Comparison of ENCODE assay signal across 8 mouse cellular contexts in the genomic region with DNA sequence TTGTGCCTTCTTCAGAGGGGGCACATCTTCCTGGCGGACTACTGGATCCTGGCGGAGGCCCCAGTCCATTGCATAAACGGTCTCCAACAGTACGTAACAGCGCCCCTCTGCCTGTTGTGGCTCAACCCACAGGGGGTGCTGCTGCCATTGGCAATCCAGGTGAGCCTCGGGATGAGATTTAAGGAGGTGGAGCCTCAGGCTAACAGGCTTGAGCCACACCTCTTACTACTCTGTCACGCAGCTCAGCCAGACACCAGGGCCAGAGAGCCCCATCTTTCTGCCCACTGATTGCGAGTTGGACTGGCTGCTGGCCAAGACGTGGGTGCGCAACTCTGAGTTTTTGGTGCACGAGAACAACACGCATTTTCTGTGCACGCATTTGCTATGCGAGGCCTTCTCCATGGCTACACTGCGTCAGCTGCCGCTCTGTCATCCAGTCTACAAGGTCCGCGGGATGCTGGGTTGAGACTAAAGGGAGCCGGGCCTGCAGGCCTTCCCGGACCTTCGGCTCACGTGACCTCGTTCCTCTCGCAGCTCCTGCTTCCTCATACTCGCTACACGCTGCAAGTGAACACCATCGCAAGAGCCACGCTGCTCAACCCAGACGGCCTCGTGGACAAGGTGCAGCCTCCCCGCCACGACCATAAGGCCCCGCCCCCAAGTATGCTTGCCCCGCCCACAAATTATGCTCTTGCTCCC. TPM values are rescaled to one million over a fixed set of nuclear protein-coding genes. Genes with fewer than 3 reads are reported as not detected.
DNase-seq lines count a peak whose midpoint lies in the region; ATAC-seq lines count a peak whose summit lies in the region.

No protein-coding gene starts in this region.

- peak overlapping the region; percentile 70 for H3K4me2 ChIP-seq in embryonic facial prominence, embryonic 14.5 days (ENCODE audit: low read depth, low read length)
- peak overlapping the region; percentile 70 for H3K4me2 ChIP-seq in liver, embryonic 15.5 days
- peak overlapping the region; percentile 51 for H3K4me2 ChIP-seq in neural tube, embryonic 11.5 days (ENCODE audit: low read depth)

- ATAC-seq in embryonic facial prominence, embryonic 14.5 days (ENCODE audit: low read depth), result peak; percentile 89
- ATAC-seq in liver, embryonic 15.5 days (ENCODE audit: insufficient read depth), result peak; percentile 46
- peak; percentile 35 for ATAC-seq in neural tube, embryonic 11.5 days (ENCODE audit: insufficient read depth, low FRiP score, low TSS enrichment)

- intact Hi-C loops in heart, postnatal 10 days (cut with DNase I), result no loop called here

- H3K4me1 ChIP-seq in embryonic facial prominence, embryonic 14.5 days (ENCODE audit: control insufficient read depth, insufficient read depth, low read length), result no peaks in the 10 kb centered on the region; the same call in 1 of the 2 replicates
- H3K4me1 ChIP-seq in liver, embryonic 15.5 days (replicated peaks), result peaks cover 14% of the 10 kb centered on the region
- H3K4me1 ChIP-seq in neural tube, embryonic 11.5 days (ENCODE audit: control insufficient read depth, insufficient read depth, low read length), result no peaks in the 10 kb centered on the region

- peak; percentile 69 for DNase-seq in CD4-positive, CD25-positive, alpha-beta regulatory T cell, adult 2 months (ENCODE audit: low read depth, low spot score)
- peak; percentile 74 for DNase-seq in adrenal gland, postnatal 10 days
- peak; percentile 82 for DNase-seq in embryonic facial prominence, embryonic 14.5 days (ENCODE audit: low spot score)
- peak; percentile 39 to 53 for DNase-seq in heart, postnatal 10 days
- DNase-seq in kidney, postnatal 4 days, result peak; percentile 71 to 80
- peak; percentile 60 for DNase-seq in neural tube, embryonic 11.5 days (ENCODE audit: low spot score)
- DNase-seq in thymus, postnatal 25 days, result peak; percentile 60

- H3K4me3 ChIP-seq in embryonic facial prominence, embryonic 14.5 days (ENCODE audit: low read depth, low read length), result peak overlapping the region; percentile 47
- peak overlapping the region; percentile 46 for H3K4me3 ChIP-seq in liver, embryonic 15.5 days (replicated peaks)
- H3K4me3 ChIP-seq in neural tube, embryonic 11.5 days (ENCODE audit: low read depth, low read length), result peak overlapping the region; percentile 29

- H3K36me3 ChIP-seq in embryonic facial prominence, embryonic 14.5 days (ENCODE audit: control insufficient read depth, insufficient read depth, low read length), result no peaks in the 10 kb centered on the region
- H3K36me3 ChIP-seq in liver, embryonic 15.5 days (replicated peaks), result no peaks in the 10 kb centered on the region
- no peaks in the 10 kb centered on the region for H3K36me3 ChIP-seq in neural tube, embryonic 11.5 days (ENCODE audit: control insufficient read depth, insufficient read depth, low read length)

- no peaks in the 10 kb centered on the region for H3K27me3 ChIP-seq in embryonic facial prominence, embryonic 14.5 days (replicated peaks; ENCODE audit: control insufficient read depth, insufficient read depth, low read length)
- peaks cover 32% of the 10 kb centered on the region for H3K27me3 ChIP-seq in liver, embryonic 15.5 days
- 0 out of 2 replicates have a peak, but pooled peaks cover 3% of the 10 kb centered on the region for H3K27me3 ChIP-seq in neural tube, embryonic 11.5 days (ENCODE audit: control insufficient read depth, insufficient read depth, low read length)

- no peaks in the 10 kb centered on the region for H3K9me3 ChIP-seq in embryonic facial prominence, embryonic 14.5 days (ENCODE audit: control insufficient read depth, low read length)
- no peaks in the 10 kb centered on the region for H3K9me3 ChIP-seq in liver, embryonic 15.5 days (replicated peaks)
- no peaks in the 10 kb centered on the region for H3K9me3 ChIP-seq in neural tube, embryonic 11.5 days (ENCODE audit: control insufficient read depth, low read length)

- H3K27ac ChIP-seq in embryonic facial prominence, embryonic 14.5 days (replicated peaks; ENCODE audit: low read depth, low read length), result peak overlapping the region; percentile 53
- H3K27ac ChIP-seq in liver, embryonic 15.5 days (replicated peaks), result no peak overlapping the region
- no peak overlapping the region for H3K27ac ChIP-seq in neural tube, embryonic 11.5 days (ENCODE audit: low read depth, low read length)

- 2% methylated on average over 30 of the region's 34 CpGs for WGBS in embryonic facial prominence, embryonic 14.5 days
- 7% methylated on average over 34 of the region's 34 CpGs for WGBS in liver, embryonic 15.5 days (ENCODE audit: insufficient replicate concordance)
- WGBS in neural tube, embryonic 11.5 days, result 3% methylated on average over 34 of the region's 34 CpGs

- H3K9ac ChIP-seq in embryonic facial prominence, embryonic 14.5 days (ENCODE audit: low read depth, low read length), result peak overlapping the region; percentile 60
- H3K9ac ChIP-seq in liver, embryonic 15.5 days, result no peak overlapping the region
- 0 out of 2 replicates have a peak overlapping the region, but pooled peaks have one; percentile 8 for H3K9ac ChIP-seq in neural tube, embryonic 11.5 days (ENCODE audit: low read length)

RNA-seq across cellular contexts. Expression of a gene that starts 8.4 kb away (rescaled TPM):
- under 1 TPM; 0.60 to 0.76 TPM for total RNA-seq in adrenal gland, postnatal 10 days (2021)
- polyA plus RNA-seq in embryonic facial prominence, embryonic 14.5 days (2014; fragmentation: Nextera tagmentation; extraction: Ambion mirVana), result 0.39 and 1.9 TPM in 2 replicates
- not detected for total RNA-seq in heart, postnatal 10 days (2021)
- 0.13 TPM in 1 of 2 replicates, not detected in the other for polyA plus RNA-seq in liver, embryonic 15.5 days (2015; fragmentation: Nextera tagmentation; extraction: Ambion mirVana)
- polyA plus RNA-seq in neural tube, embryonic 11.5 days (2014; fragmentation: Nextera tagmentation; extraction: Ambion mirVana), result 0.08 and 0.66 TPM in 2 replicates

RNA-seq across cellular contexts. Expression of a gene that starts 11.7 kb away (rescaled TPM):
- under 1 TPM; 0.48 to 0.66 TPM for total RNA-seq in adrenal gland, postnatal 10 days (2021)
- 0.14 and 0.63 TPM in 2 replicates for polyA plus RNA-seq in embryonic facial prominence, embryonic 14.5 days (2014; fragmentation: Nextera tagmentation; extraction: Ambion mirVana)
- total RNA-seq in heart, postnatal 10 days (2021), result under 1 TPM; 0.42 to 0.60 TPM
- polyA plus RNA-seq in liver, embryonic 15.5 days (2015; fragmentation: Nextera tagmentation; extraction: Ambion mirVana), result 0.07 TPM in 1 of 2 replicates, not detected in the other
- polyA plus RNA-seq in neural tube, embryonic 11.5 days (2014; fragmentation: Nextera tagmentation; extraction: Ambion mirVana), result 0.24 TPM in 1 of 2 replicates, not detected in the other

RNA-seq across cellular contexts. Expression of a gene that starts 13.9 kb away (rescaled TPM):
- total RNA-seq in adrenal gland, postnatal 10 days (2021), result under 1 TPM; 0.18 to 0.36 TPM
- polyA plus RNA-seq in embryonic facial prominence, embryonic 14.5 days (2014; fragmentation: Nextera tagmentation; extraction: Ambion mirVana), result 0.21 and 0.45 TPM in 2 replicates
- total RNA-seq in heart, postnatal 10 days (2021), result under 1 TPM; 0.17 to 0.34 TPM
- polyA plus RNA-seq in liver, embryonic 15.5 days (2015; fragmentation: Nextera tagmentation; extraction: Ambion mirVana), result 0.12 and 0.18 TPM in 2 replicates
- polyA plus RNA-seq in neural tube, embryonic 11.5 days (2014; fragmentation: Nextera tagmentation; extraction: Ambion mirVana), result 0.33 TPM in 1 of 2 replicates, not detected in the other

RNA-seq across cellular contexts. Expression of a gene that starts 22.7 kb away (rescaled TPM):
- not detected for total RNA-seq in adrenal gland, postnatal 10 days (2021)
- polyA plus RNA-seq in embryonic facial prominence, embryonic 14.5 days (2014; fragmentation: Nextera tagmentation; extraction: Ambion mirVana), result 0.62 and 4.8 TPM in 2 replicates
- total RNA-seq in heart, postnatal 10 days (2021), result not detected
- polyA plus RNA-seq in liver, embryonic 15.5 days (2015; fragmentation: Nextera tagmentation; extraction: Ambion mirVana), result not detected in 2 replicates
- polyA plus RNA-seq in neural tube, embryonic 11.5 days (2014; fragmentation: Nextera tagmentation; extraction: Ambion mirVana), result not detected in 2 replicates

RNA-seq across cellular contexts. Expression of a gene that starts 39.1 kb away (rescaled TPM):
- total RNA-seq in adrenal gland, postnatal 10 days (2021), result 100 to 1,000 TPM in 1 of 2 experiments, 10 to 100 TPM in 1; 63.1 to 157 TPM
- 21.5 and 28.2 TPM in 2 replicates for polyA plus RNA-seq in embryonic facial prominence, embryonic 14.5 days (2014; fragmentation: Nextera tagmentation; extraction: Ambion mirVana)
- total RNA-seq in heart, postnatal 10 days (2021), result 100 to 1,000 TPM in 1 of 2 experiments, 10 to 100 TPM in 1; 61.4 to 101 TPM
- 6.4 and 7.6 TPM in 2 replicates for polyA plus RNA-seq in liver, embryonic 15.5 days (2015; fragmentation: Nextera tagmentation; extraction: Ambion mirVana)
- 10.7 and 10.9 TPM in 2 replicates for polyA plus RNA-seq in neural tube, embryonic 11.5 days (2014; fragmentation: Nextera tagmentation; extraction: Ambion mirVana)

Comparison
In these comparisons a context has a peak if more than half of its experiments do, and no peak if none do; other contexts are left out.
1. ATAC-seq: peak in every context shown above with its lines; median percentile 89 in embryonic facial prominence, embryonic 14.5 days; 46 in liver, embryonic 15.5 days; 35 in neural tube, embryonic 11.5 days.